10 mouse cellular contexts compared by ENCODE assay signal in the genomic region with DNA sequence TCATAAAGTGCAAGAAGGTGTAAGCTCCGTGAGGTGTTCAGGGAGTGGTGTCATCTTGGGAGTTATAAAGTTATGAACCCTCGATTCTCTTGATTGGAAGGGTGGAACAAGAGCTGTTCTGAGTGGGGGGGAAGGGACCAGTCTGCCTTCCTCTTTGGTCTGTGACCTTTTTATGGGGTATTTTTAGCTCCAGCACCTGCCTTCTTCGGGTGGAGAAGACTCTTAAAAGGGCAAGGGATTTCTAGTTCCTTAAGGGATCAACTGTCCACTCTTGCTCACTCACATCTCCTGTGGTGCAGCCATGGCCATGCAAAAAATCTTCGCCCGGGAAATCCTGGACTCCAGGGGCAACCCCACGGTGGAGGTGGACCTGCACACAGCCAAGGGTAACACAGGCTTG. TPM values are rescaled to one million over a fixed set of nuclear protein-coding genes. Genes with fewer than 3 reads are reported as not detected.
DNase-seq lines count a peak whose midpoint lies in the region; ATAC-seq and TF ChIP-seq lines count a peak whose summit lies in the region.
"Had no signal": no experiment of that assay in that cellular context is flagged by ENCODE, and none has a peak within 500 bp of the region (broad histone marks: within the 10 kb centered on the region; RNA-seq: fewer than 3 reads in every experiment).

No protein-coding gene starts in this region.

- H3K27me3 ChIP-seq in intestine, embryonic 15.5 days (replicated peaks), result no peaks in the 10 kb centered on the region
- H3K27me3 ChIP-seq in intestine, postnatal 0 days (replicated peaks; ENCODE audit: control insufficient read depth, insufficient read depth, low read length), result no peaks in the 10 kb centered on the region
- no peaks in the 10 kb centered on the region for H3K27me3 ChIP-seq in forebrain, embryonic 14.5 days (replicated peaks; ENCODE audit: control insufficient read depth, insufficient read depth, low read length)

- peaks cover 32% of the 10 kb centered on the region for H3K4me1 ChIP-seq in intestine, embryonic 15.5 days (replicated peaks)
- H3K4me1 ChIP-seq in intestine, postnatal 0 days (replicated peaks; ENCODE audit: control insufficient read depth, insufficient read depth, low read length), result peaks cover 10% of the 10 kb centered on the region
- H3K4me1 ChIP-seq in forebrain, embryonic 14.5 days (ENCODE audit: control insufficient read depth, insufficient read depth, low read length), result peaks cover 19% of the 10 kb centered on the region

- TF ChIP-seq CTCF in intestine, postnatal 0 days (IDR thresholded peaks at IDR 0.05; ENCODE audit: low read depth), result no peak

- 0 out of 2 replicates have a peak overlapping the region, but pooled peaks have one; percentile 10 for H3K4me2 ChIP-seq in intestine, embryonic 15.5 days (replicated peaks)
- H3K4me2 ChIP-seq in intestine, postnatal 0 days (replicated peaks; ENCODE audit: low read depth), result no peak overlapping the region
- H3K4me2 ChIP-seq in forebrain, embryonic 14.5 days (ENCODE audit: low read length), result no peak overlapping the region

- no peak overlapping the region for H3K27ac ChIP-seq in intestine, embryonic 15.5 days
- no peak overlapping the region for H3K27ac ChIP-seq in intestine, postnatal 0 days (ENCODE audit: low read depth, low read length)
- H3K27ac ChIP-seq in forebrain, embryonic 14.5 days (ENCODE audit: low read depth, low read length), result no peak overlapping the region

- DNase-seq in adrenal gland, adult 2 months, result peak; percentile 2
- DNase-seq in adrenal gland, postnatal 25 days, result no peak
- DNase-seq in thymus, postnatal 25 days, result peak; percentile 47
- no peak for DNase-seq in thymus, postnatal 36 days
- DNase-seq in skeletal muscle tissue, adult 2 months (ENCODE audit: low read depth, low spot score), result peak; percentile 91
- no peak for DNase-seq in forebrain, embryonic 14.5 days (ENCODE audit: low spot score)
- DNase-seq: kidney, adult 18-20 months; lung, postnatal 14 days had no signal

- ATAC-seq in intestine, embryonic 15.5 days, result no peak
- no peak for ATAC-seq in intestine, postnatal 0 days
- ATAC-seq in forebrain, embryonic 14.5 days, result no peak

- WGBS in intestine, embryonic 15.5 days, result 43% methylated on average over 6 of the region's 6 CpGs
- WGBS in intestine, postnatal 0 days, result 36% methylated on average over 6 of the region's 6 CpGs
- WGBS in forebrain, embryonic 14.5 days, result 58% methylated on average over 6 of the region's 6 CpGs

- H3K9me3 ChIP-seq in intestine, embryonic 15.5 days, result no peaks in the 10 kb centered on the region
- H3K9me3 ChIP-seq in intestine, postnatal 0 days (ENCODE audit: control insufficient read depth), result no peaks in the 10 kb centered on the region
- H3K9me3 ChIP-seq in forebrain, embryonic 14.5 days (replicated peaks; ENCODE audit: control insufficient read depth, low read length), result no peaks in the 10 kb centered on the region

- H3K4me3 ChIP-seq in intestine, embryonic 15.5 days (replicated peaks), result no peak overlapping the region
- no peak overlapping the region for H3K4me3 ChIP-seq in intestine, postnatal 0 days (ENCODE audit: low read depth, low read length)
- H3K4me3 ChIP-seq in forebrain, embryonic 14.5 days (ENCODE audit: low read depth, low read length), result no peak overlapping the region

- H3K36me3 ChIP-seq in intestine, embryonic 15.5 days, result peaks cover 12% of the 10 kb centered on the region
- H3K36me3 ChIP-seq in intestine, postnatal 0 days (ENCODE audit: control insufficient read depth, insufficient read depth), result peaks cover 12% of the 10 kb centered on the region
- peaks cover 19% of the 10 kb centered on the region for H3K36me3 ChIP-seq in forebrain, embryonic 14.5 days (ENCODE audit: control insufficient read depth, insufficient read depth, low read length)

- H3K9ac ChIP-seq in intestine, embryonic 15.5 days, result 0 out of 2 replicates have a peak overlapping the region, but pooled peaks have one; percentile 18
- no peak overlapping the region for H3K9ac ChIP-seq in intestine, postnatal 0 days (ENCODE audit: low read depth, low read length)
- H3K9ac ChIP-seq in forebrain, embryonic 14.5 days (ENCODE audit: low read length), result no peak overlapping the region; the same call in 1 of the 2 replicates

RNA-seq across cellular contexts. Expression of gene Eno3, which starts 0.6 kb away (rescaled TPM):
- 10 to 100 TPM; 18.3 to 67.6 TPM for total RNA-seq in adrenal gland, adult 2 months (2021)
- 8.0 and 16.9 TPM in 2 replicates for polyA plus RNA-seq in adrenal gland, adult 2 months (2012; rRNA removed)
- 17.9 and 28.3 TPM in 2 replicates for total RNA-seq in adrenal gland, postnatal 25 days (2021)
- 12.1 and 15.6 TPM in 2 replicates for polyA plus RNA-seq in intestine, embryonic 15.5 days (2015; fragmentation: Nextera tagmentation; extraction: Ambion mirVana)
- 4.9 and 5.9 TPM in 2 replicates for polyA plus RNA-seq in intestine, postnatal 0 days (2015; fragmentation: Nextera tagmentation; extraction: Ambion mirVana)
- polyA plus RNA-seq in forebrain, embryonic 14.5 days (2014; fragmentation: Nextera tagmentation; extraction: Ambion mirVana), result 5.7 and 5.9 TPM in 2 replicates

RNA-seq across cellular contexts. Expression of gene Pfn1, which starts 3.1 kb away (rescaled TPM):
- total RNA-seq in adrenal gland, adult 2 months (2021), result 100 to 1,000 TPM; 833 to 893 TPM
- polyA plus RNA-seq in adrenal gland, adult 2 months (2012; rRNA removed), result 2,948 and 4,143 TPM in 2 replicates
- total RNA-seq in adrenal gland, postnatal 25 days (2021), result 922 and 959 TPM in 2 replicates
- polyA plus RNA-seq in intestine, embryonic 15.5 days (2015; fragmentation: Nextera tagmentation; extraction: Ambion mirVana), result 2,127 and 2,325 TPM in 2 replicates
- 1,830 and 1,961 TPM in 2 replicates for polyA plus RNA-seq in intestine, postnatal 0 days (2015; fragmentation: Nextera tagmentation; extraction: Ambion mirVana)
- polyA plus RNA-seq in forebrain, embryonic 14.5 days (2014; fragmentation: Nextera tagmentation; extraction: Ambion mirVana), result 793 and 798 TPM in 2 replicates

RNA-seq across cellular contexts. Expression of gene Slc25a11, which starts 10.3 kb away (rescaled TPM):
- total RNA-seq in adrenal gland, adult 2 months (2021), result 100 to 1,000 TPM; 124 to 140 TPM
- polyA plus RNA-seq in adrenal gland, adult 2 months (2012; rRNA removed), result 118 and 139 TPM in 2 replicates
- total RNA-seq in adrenal gland, postnatal 25 days (2021), result 122 and 146 TPM in 2 replicates
- 171 and 180 TPM in 2 replicates for polyA plus RNA-seq in intestine, embryonic 15.5 days (2015; fragmentation: Nextera tagmentation; extraction: Ambion mirVana)
- polyA plus RNA-seq in intestine, postnatal 0 days (2015; fragmentation: Nextera tagmentation; extraction: Ambion mirVana), result 192 and 210 TPM in 2 replicates
- polyA plus RNA-seq in forebrain, embryonic 14.5 days (2014; fragmentation: Nextera tagmentation; extraction: Ambion mirVana), result 165 and 190 TPM in 2 replicates

RNA-seq across cellular contexts. Expression of gene Rnf167, which starts 10.5 kb away (rescaled TPM):
- 100 to 1,000 TPM in 1 of 2 experiments, 10 to 100 TPM in 1; 76.9 to 106 TPM for total RNA-seq in adrenal gland, adult 2 months (2021)
- polyA plus RNA-seq in adrenal gland, adult 2 months (2012; rRNA removed), result 91.4 and 101 TPM in 2 replicates
- 92.7 and 106 TPM in 2 replicates for total RNA-seq in adrenal gland, postnatal 25 days (2021)
- 106 and 107 TPM in 2 replicates for polyA plus RNA-seq in intestine, embryonic 15.5 days (2015; fragmentation: Nextera tagmentation; extraction: Ambion mirVana)
- polyA plus RNA-seq in intestine, postnatal 0 days (2015; fragmentation: Nextera tagmentation; extraction: Ambion mirVana), result 107 TPM in 2 replicates
- polyA plus RNA-seq in forebrain, embryonic 14.5 days (2014; fragmentation: Nextera tagmentation; extraction: Ambion mirVana), result 105 and 118 TPM in 2 replicates

RNA-seq across cellular contexts. Expression of gene Spag7, which starts 11.6 kb away (rescaled TPM):
- 10 to 100 TPM; 83.5 to 85.9 TPM for total RNA-seq in adrenal gland, adult 2 months (2021)
- polyA plus RNA-seq in adrenal gland, adult 2 months (2012; rRNA removed), result 12.3 and 16.0 TPM in 2 replicates
- total RNA-seq in adrenal gland, postnatal 25 days (2021), result 88.3 and 97.4 TPM in 2 replicates
- 132 and 154 TPM in 2 replicates for polyA plus RNA-seq in intestine, embryonic 15.5 days (2015; fragmentation: Nextera tagmentation; extraction: Ambion mirVana)
- 61.3 and 66.2 TPM in 2 replicates for polyA plus RNA-seq in intestine, postnatal 0 days (2015; fragmentation: Nextera tagmentation; extraction: Ambion mirVana)
- 65.4 and 83.9 TPM in 2 replicates for polyA plus RNA-seq in forebrain, embryonic 14.5 days (2014; fragmentation: Nextera tagmentation; extraction: Ambion mirVana)

Comparison
In these comparisons a context has a peak if more than half of its experiments do, and no peak if none do; other contexts are left out.
1. DNase-seq: peak in adrenal gland, adult 2 months (single experiment), thymus, postnatal 25 days (single experiment) and skeletal muscle tissue, adult 2 months (single experiment); none in adrenal gland, postnatal 25 days (single experiment), thymus, postnatal 36 days (0 of 2) and forebrain, embryonic 14.5 days (single experiment).